Mouse (Mus musculus) midbrain, embryonic 15.5 days (tissue): ENCODE measurements around the gene Taok3. TPM values are rescaled to one million over a fixed set of nuclear protein-coding genes. Genes with fewer than 3 reads are reported as not detected.

ENCODE experiments used
- ATAC-seq: fragments of 200-750 bp; cut with Nextera tagmentation; replicated peaks from 2 replicates; pipeline ENCODE4 v1.8.0; 2017; ENCODE audit warnings: moderate TSS enrichment
- H3K27ac ChIP-seq: fragments of 300-500 bp; sonication (generic); 2 replicates; pipeline ENCODE4 v1.5.1; 2015; ENCODE audit warnings: mild to moderate bottlenecking, inconsistent platforms
- H3K27me3 ChIP-seq: fragments of 300-500 bp; sonication (generic); replicated peaks from 2 replicates; pipeline ENCODE4 v1.6.1; 2015; ENCODE audit warnings: inconsistent platforms
- H3K36me3 ChIP-seq: fragments of 300-500 bp; sonication (generic); replicated peaks from 2 replicates; pipeline ENCODE4 v1.6.1; 2015; ENCODE audit warnings: inconsistent platforms
- H3K4me1 ChIP-seq: fragments of 300-500 bp; sonication (generic); 2 replicates; pipeline ENCODE4 v1.6.1; 2015; ENCODE audit warnings: inconsistent platforms
- H3K4me2 ChIP-seq: fragments of 300-500 bp; sonication (generic); 2 replicates; pipeline ENCODE4 v1.6.1; 2015; ENCODE audit warnings: inconsistent platforms, mild to moderate bottlenecking, moderate library complexity
- H3K4me3 ChIP-seq: fragments of 300-500 bp; sonication (generic); 2 replicates; pipeline ENCODE4 v1.5.1; 2015; ENCODE audit warnings: mild to moderate bottlenecking, inconsistent platforms
- H3K9ac ChIP-seq: fragments of 300-500 bp; sonication (generic); 2 replicates; pipeline ENCODE4 v1.6.1; 2015; ENCODE audit warnings: mild to moderate bottlenecking, inconsistent platforms
- H3K9me3 ChIP-seq: fragments of 300-500 bp; sonication (generic); 2 replicates; pipeline ENCODE4 v1.6.1; 2016; ENCODE audit warnings: inconsistent platforms
- WGBS: fragments of 180-500 bp; shearing (Covaris S2); methylation state at CpG from one replicate; pipeline ENCODE4 v1.1.7; 2015; ENCODE audit warnings: mixed read lengths; 5-methylcytosine and 5-hydroxymethylcytosine counted together
- polyA plus RNA-seq: library from polyadenylated mRNA; unstranded; fragments of >200 nt; fragmentation: Nextera tagmentation; extraction: Ambion mirVana; gene quantifications from 2 replicates; pipeline ENCODE4 v1.2.1, GENCODE M21; 2015

Taok3 gene
- polyA plus RNA-seq, 1 experiment from 2014 or later = 59.2 TPM

DNA sequence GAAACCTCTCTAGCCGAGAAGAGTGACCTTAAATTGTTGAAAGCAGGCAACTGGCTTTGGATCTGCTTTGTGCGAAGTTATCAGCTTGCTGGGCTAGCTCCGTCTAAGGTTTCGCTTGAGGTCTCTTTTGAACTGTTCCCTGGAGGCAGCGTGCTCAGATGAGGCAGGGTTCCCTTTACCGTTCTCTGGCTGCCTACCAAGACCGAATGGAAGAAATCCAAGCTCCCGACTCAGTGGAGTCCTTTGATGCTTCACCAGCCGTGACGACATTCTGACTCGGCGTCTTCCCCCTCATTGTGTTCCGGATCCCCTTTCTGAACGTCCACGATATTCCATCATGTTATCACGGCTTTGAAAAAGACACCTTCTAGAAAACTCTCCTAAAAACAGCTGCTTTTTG, 87.4 kb downstream of the Taok3 start:
- no peak overlapping the region for H3K27ac ChIP-seq
- WGBS = 61% methylated on average over 16 of the region's 16 CpGs
- 0 out of 2 replicates have a peak, but pooled peaks cover 7% of the 10 kb centered on the region for H3K36me3 ChIP-seq
- no peaks in the 10 kb centered on the region for H3K9me3 ChIP-seq
- no peak overlapping the region for H3K4me2 ChIP-seq
- no peak for ATAC-seq
- no peaks in the 10 kb centered on the region for H3K27me3 ChIP-seq
- H3K4me1 ChIP-seq = no peaks in the 10 kb centered on the region
- H3K4me3 ChIP-seq = no peak overlapping the region
- H3K9ac ChIP-seq = no peak overlapping the region

DNA sequence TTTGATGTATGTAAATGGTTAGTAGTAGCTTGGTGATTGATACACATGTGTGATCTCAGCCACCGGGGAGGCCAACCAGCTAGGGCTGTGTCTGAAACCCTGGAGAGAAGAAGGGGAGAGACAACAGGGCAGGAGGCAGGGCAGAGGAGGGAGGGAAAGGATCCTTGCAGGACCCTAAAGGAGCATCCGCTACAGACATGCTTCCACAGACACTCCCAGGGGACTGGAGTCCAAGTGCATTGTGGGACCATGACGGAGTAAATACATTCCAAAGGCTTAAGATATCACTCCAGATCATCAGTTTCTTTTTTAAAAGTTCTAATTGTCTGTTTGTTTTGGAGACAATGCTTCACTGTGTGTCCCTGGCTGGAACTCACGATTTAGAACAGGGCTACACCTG, 94.1 kb downstream of the Taok3 start:
- 74% methylated on average over 4 of the region's 4 CpGs for WGBS
- Histone ChIP-seq H3K4me2 (no peak overlapping the region), H3K9ac (no peak overlapping the region)

DNA sequence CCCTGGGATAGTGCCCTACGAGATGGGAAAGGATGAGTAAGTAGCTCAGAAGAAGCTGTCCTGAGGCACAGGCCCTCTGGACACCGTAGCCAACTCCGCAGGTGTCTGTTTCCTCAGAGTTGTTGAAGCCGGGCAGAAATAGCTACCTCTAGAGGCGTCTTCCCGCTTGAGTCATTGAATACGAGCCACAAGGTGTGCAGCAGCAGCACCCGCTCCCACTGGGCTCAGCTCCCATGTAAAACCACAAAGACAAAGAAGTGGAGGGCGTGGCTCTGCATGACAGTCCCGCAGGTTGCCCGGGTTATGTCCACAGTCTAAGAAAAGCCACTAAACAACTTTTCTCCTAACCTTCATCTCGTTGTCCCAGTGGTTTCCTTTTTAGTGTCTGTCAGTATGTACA, 111.1 kb downstream of the Taok3 start:
- Histone ChIP-seq H3K36me3 (no peaks in the 10 kb centered on the region), H3K9me3 (no peaks in the 10 kb centered on the region), H3K4me3 (no peak overlapping the region), H3K4me2 (no peak overlapping the region), H3K4me1 (no peaks in the 10 kb centered on the region), H3K27ac (no peak overlapping the region), H3K9ac (no peak overlapping the region), H3K27me3 (no peaks in the 10 kb centered on the region)
- no peak for ATAC-seq
- WGBS = 69% methylated on average over 12 of the region's 12 CpGs

More for the DNA sequence above, 94.1 kb downstream of the Taok3 start:
- no peaks in the 10 kb centered on the region for H3K27me3 ChIP-seq
- no peak for ATAC-seq
- 0 out of 2 replicates have a peak, but pooled peaks cover 1% of the 10 kb centered on the region for H3K36me3 ChIP-seq
- H3K4me3 ChIP-seq = no peak overlapping the region
- H3K9me3 ChIP-seq = no peaks in the 10 kb centered on the region
- no peaks in the 10 kb centered on the region for H3K4me1 ChIP-seq
- H3K27ac ChIP-seq = no peak overlapping the region

DNA sequence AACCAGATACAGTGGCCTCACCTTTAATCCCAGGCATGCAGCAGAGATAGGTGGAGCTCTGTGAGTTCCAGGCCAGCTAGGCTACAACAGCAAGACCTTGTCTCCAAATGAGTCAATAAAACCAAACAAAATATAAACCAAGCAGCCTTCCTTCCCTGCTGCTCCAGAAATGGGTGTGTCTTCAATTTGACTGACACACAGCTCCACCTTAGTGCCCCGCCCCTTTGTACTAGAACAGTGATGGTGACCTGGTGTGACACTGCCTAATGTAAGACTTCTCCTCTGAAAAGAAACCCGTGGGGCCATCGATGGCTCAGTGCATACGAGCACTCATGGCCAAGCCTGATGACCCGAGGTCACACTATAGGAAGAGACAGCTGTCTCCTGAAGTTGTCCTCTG, 116.6 kb downstream of the Taok3 start:
- Histone ChIP-seq H3K27me3 (no peaks in the 10 kb centered on the region), H3K27ac (no peak overlapping the region), H3K4me1 (peaks cover 7% of the 10 kb centered on the region), H3K36me3 (no peaks in the 10 kb centered on the region), H3K4me3 (no peak overlapping the region), H3K4me2 (no peak overlapping the region), H3K9ac (no peak overlapping the region), H3K9me3 (no peaks in the 10 kb centered on the region)
- 79% methylated on average over 5 of the region's 5 CpGs for WGBS
- ATAC-seq = no peak

DNA sequence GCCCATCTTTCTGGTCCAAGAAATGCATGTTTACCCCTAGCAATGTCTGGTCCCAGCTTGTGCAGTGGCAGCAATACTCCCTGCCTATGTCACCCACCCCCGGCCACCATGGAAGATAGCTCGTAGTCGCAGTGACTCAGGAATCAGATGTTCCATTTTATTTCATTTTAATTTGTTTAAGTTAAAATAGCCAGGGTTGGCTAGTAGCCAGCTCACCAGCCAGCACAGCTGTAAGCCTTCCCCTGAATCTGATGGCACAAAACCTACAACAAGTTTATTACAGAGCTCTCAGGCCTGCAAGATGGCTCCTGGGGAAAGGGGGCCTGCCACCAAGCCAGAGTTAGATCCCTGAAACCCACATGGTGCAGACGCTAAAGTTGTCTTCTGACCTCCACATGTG, 119.2 kb downstream of the Taok3 start:
- Histone ChIP-seq H3K9ac (no peak overlapping the region), H3K4me3 (no peak overlapping the region), H3K9me3 (no peaks in the 10 kb centered on the region), H3K4me1 (peaks cover 18% of the 10 kb centered on the region), H3K4me2 (no peak overlapping the region), H3K27me3 (no peaks in the 10 kb centered on the region), H3K36me3 (no peaks in the 10 kb centered on the region), H3K27ac (no peak overlapping the region)
- no peak for ATAC-seq
- WGBS = 87% methylated on average over 4 of the region's 4 CpGs

DNA sequence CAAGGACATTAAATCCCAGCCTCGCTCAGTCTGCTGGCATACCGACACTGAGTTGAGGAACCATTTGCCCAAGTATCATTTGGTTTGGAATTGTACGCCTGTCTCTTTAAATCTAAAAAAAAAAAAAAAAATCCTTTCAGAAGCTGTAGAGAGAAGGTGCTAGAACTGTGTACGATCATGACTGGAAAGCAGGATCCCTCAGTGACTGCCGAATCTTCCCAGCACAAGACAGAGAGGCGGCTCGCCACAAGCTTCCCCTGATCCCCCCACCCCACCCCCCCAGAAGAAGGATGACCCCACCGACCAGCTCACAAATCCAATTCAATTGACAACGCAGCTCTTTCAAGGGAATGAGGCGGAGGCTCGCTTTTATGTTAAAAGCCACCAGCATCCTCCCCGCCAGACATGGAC, 120.4 kb downstream of the Taok3 start:
- no peaks in the 10 kb centered on the region for H3K9me3 ChIP-seq
- peak; percentile 81 for ATAC-seq
- peak overlapping the region; percentile 77 for H3K4me2 ChIP-seq
- no peaks in the 10 kb centered on the region for H3K27me3 ChIP-seq
- WGBS = 4% methylated on average over 12 of the region's 12 CpGs
- H3K27ac ChIP-seq = peak overlapping the region; percentile 94
- H3K9ac ChIP-seq = peak overlapping the region; percentile 72
- H3K36me3 ChIP-seq = no peaks in the 10 kb centered on the region
- H3K4me1 ChIP-seq = peaks cover 30% of the 10 kb centered on the region
- peak overlapping the region; percentile 57 for H3K4me3 ChIP-seq

DNA sequence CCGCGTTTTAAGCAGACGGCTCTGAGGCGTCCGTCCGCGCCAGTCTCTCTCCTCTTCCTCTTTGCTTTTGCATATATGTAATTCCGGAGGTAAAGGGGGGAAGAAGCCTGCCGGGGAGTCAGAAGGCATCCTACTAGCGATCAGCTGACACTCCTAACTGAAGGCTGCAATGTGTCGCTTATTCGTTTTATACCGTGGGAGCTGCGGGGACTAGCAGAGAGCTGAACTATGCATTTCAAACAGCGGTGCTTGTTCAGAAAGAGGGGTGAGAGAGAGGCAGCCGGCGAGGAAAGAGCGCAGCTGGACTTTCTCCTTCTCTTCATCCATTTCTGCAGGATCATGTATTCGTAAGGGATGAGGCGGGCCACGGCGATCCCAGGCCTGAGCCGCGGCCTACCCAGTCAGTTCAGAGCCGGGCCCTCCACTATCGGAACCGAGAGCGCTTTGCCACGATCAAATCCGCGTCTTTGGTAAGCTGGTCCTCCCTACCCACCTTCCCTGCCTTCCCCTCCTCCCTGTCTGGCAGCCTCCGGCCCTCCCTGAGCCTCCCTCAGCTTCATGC, 120.9 kb downstream of the Taok3 start:
- Histone ChIP-seq H3K36me3 (no peaks in the 10 kb centered on the region), H3K4me1 (peaks cover 31% of the 10 kb centered on the region), H3K9ac (peak overlapping the region; percentile 72), H3K4me2 (peak overlapping the region; percentile 77), H3K9me3 (no peaks in the 10 kb centered on the region), H3K27ac (peak overlapping the region; percentile 94), H3K27me3 (no peaks in the 10 kb centered on the region), H3K4me3 (peak overlapping the region; percentile 57)
- 2% methylated on average over 32 of the region's 32 CpGs for WGBS
- ATAC-seq = peak; percentile 57

DNA sequence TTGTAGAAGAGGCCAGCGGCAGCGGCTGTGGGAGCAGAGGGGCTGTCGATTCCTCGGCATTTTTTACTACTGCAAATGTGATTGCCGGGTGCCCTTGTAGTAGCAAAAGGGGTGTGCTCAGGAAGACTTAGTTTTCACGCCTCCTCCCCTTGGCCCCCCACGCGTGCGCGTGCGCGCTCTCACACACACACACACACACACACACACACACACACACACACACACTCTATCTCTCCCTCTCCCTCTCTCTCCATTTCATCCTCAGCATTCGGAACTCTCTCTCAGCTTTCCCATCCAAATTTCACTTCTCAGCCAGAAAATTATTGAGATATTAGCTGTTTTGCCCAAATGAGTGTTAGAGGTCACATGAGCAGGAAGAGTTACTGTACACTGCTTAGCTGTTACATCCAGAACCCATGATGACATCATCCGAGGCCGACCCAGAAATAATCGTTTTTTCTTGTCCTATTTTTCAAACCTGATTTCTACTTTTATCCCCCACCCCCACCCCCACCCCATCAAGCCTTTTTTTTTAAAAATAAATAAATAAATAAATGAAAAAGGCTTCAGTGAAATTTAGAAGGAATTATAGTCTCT, 122.1 kb downstream of the Taok3 start:
- Histone ChIP-seq H3K27ac (peak overlapping the region; percentile 94), H3K4me2 (peak overlapping the region; percentile 77), H3K36me3 (no peaks in the 10 kb centered on the region), H3K27me3 (no peaks in the 10 kb centered on the region), H3K4me3 (peak overlapping the region; percentile 57), H3K9me3 (no peaks in the 10 kb centered on the region), H3K9ac (peak overlapping the region; percentile 72), H3K4me1 (peaks cover 31% of the 10 kb centered on the region)
- peak; percentile 46; the same call in 1 of the 2 replicates for ATAC-seq
- 17% methylated on average over 15 of the region's 16 CpGs for WGBS

DNA sequence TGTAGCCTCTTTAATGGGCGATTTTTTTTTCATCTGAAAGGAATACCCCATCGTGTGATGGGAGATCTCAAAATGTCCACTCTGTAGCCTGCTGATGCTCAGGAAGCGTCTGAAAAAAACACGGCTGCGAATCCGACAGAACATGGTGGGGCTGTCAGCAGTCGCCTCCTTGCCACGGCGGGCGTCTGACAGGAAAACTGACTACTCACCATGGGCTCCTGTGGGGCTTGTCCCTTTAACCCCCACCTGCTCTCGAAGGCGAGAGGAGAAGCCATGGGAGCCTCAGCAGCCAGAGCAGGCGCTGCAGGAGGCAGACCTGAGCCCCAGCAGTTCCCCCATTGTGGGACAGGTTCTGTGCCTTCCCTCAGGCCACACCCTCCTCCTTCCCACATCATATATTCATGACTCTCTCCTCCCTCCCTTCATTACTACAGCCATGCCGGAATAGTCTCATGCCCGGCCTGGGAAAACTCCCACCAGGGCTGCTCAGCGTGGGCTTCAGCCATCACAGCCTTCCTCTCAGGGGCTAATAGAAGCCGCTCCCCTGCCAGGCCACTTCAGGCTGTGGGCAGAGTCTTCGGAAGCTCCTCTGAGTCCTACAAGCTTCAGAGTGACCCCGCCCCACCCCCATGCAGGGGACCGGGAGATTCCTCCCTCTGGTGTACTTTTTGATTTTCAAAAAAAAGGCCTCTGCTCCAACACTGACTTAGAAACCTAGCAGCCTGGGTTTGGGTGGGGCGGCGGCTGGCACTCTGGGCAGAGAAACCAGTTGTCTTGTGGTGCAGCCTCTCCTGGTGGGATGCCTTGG, 122.9 kb downstream of the Taok3 start:
- Histone ChIP-seq H3K4me2 (peak overlapping the region; percentile 77), H3K27ac (peak overlapping the region; percentile 94), H3K4me3 (peak overlapping the region; percentile 57), H3K36me3 (no peaks in the 10 kb centered on the region), H3K9ac (peak overlapping the region; percentile 72), H3K27me3 (no peaks in the 10 kb centered on the region), H3K4me1 (peaks cover 31% of the 10 kb centered on the region), H3K9me3 (no peaks in the 10 kb centered on the region)
- 21% methylated on average over 22 of the region's 22 CpGs for WGBS
- peak; percentile 18 for ATAC-seq

DNA sequence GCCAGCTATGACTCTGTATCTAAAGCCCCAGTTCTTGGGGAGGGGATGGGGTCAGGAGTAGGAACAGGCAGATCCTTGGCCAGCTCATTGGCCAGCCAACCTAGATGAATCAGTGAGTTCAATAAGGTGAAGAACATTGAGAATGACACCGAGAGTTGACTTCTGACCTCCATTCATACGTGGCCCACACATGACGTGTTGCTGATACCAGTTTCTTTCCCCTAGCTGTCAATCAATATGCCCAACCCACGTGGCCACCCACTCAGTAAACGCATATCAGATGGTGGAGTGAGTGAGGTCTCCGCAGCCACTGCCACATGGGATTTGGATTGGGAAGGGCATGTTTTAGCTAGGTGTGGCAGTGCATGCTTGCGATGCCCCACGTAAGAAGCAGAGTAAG, 125.2 kb downstream of the Taok3 start:
- no peak for ATAC-seq
- 89% methylated on average over 8 of the region's 8 CpGs for WGBS
- no peak overlapping the region for H3K4me3 ChIP-seq

DNA sequence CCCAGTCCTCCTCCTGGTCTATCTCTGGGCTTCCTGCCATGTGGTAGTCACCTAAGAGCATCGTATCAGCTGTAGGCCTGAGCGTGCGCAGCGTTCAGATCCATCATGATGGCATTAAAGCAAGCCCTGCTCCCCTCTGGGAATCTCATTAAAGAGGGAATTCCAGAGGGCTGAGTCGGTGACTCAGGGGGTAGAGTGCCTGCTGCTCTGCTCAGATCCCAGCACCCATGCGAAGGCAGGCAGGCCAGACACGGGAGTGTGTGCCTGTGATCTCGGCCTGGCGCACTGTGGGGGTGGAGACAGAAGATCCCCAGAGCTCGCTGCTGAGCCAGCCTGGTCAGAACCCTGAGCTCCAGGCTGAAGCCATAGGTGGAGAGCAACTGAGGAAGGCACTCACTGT, 128.4 kb downstream of the Taok3 start:
- ATAC-seq = no peak
- H3K4me2 ChIP-seq = no peak overlapping the region
- no peak overlapping the region for H3K4me3 ChIP-seq
- no peaks in the 10 kb centered on the region for H3K27me3 ChIP-seq
- 38% methylated on average over 10 of the region's 10 CpGs for WGBS
- H3K9ac ChIP-seq = no peak overlapping the region
- H3K36me3 ChIP-seq = peaks cover 24% of the 10 kb centered on the region
- peaks cover 26% of the 10 kb centered on the region for H3K4me1 ChIP-seq
- no peaks in the 10 kb centered on the region for H3K9me3 ChIP-seq
- no peak overlapping the region for H3K27ac ChIP-seq

More for the DNA sequence above, 125.2 kb downstream of the Taok3 start:
- H3K4me2 ChIP-seq = no peak overlapping the region
- no peak overlapping the region for H3K27ac ChIP-seq
- no peaks in the 10 kb centered on the region for H3K36me3 ChIP-seq
- peaks cover 30% of the 10 kb centered on the region for H3K4me1 ChIP-seq
- no peak overlapping the region for H3K9ac ChIP-seq
- H3K27me3 ChIP-seq = no peaks in the 10 kb centered on the region
- H3K9me3 ChIP-seq = no peaks in the 10 kb centered on the region

DNA sequence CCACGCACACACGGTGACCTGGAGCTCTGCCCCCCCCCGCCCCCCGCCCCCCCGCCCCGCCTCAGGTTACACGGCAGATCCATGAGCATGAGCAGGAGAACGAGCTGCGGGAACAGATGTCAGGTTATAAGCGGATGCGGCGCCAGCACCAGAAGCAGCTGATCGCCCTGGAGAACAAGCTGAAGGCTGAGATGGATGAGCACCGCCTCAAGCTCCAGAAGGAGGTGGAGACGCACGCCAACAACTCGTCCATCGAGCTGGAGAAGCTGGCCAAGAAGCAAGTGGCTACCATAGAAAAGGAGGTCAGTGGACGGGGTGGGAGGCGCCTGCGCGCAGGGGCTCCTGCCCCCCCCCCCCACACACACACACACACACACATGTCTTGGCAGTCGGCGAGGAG, 130.9 kb downstream of the Taok3 start:
- Histone ChIP-seq H3K27me3 (no peaks in the 10 kb centered on the region), H3K4me2 (no peak overlapping the region), H3K9ac (no peak overlapping the region), H3K4me3 (no peak overlapping the region), H3K27ac (no peak overlapping the region), H3K4me1 (peaks cover 6% of the 10 kb centered on the region), H3K36me3 (peaks cover 32% of the 10 kb centered on the region), H3K9me3 (no peaks in the 10 kb centered on the region)
- WGBS = 83% methylated on average over 22 of the region's 24 CpGs
- ATAC-seq = no peak
